Mouse (Mus musculus) myocyte (in vitro differentiated cells): ENCODE results near the gene Arhgap15. TPM values are rescaled to one million over a fixed set of nuclear protein-coding genes. Genes with fewer than 3 reads are reported as not detected.

Experiments used
- H3K27me3 ChIP-seq: one replicate; pipeline ENCODE4 v1.6.1; 2011; ENCODE audit not compliant: control insufficient read depth, insufficient read depth, insufficient read length
- H3K36me3 ChIP-seq: one replicate; pipeline ENCODE4 v1.6.1; 2011; ENCODE audit not compliant: control insufficient read depth, insufficient read depth
- H3K4me2 ChIP-seq: one replicate; pipeline ENCODE4 v1.6.1; 2011; ENCODE audit warnings: low read depth, control low read depth
- H3K4me3 ChIP-seq: one replicate; pipeline ENCODE4 v1.5.1; 2011; ENCODE audit warnings: mild to moderate bottlenecking, control low read depth, moderate library complexity
- H3K79me2 ChIP-seq: one replicate; pipeline ENCODE4 v1.6.1; 2011; ENCODE audit not compliant: control insufficient read depth, insufficient read depth
- H3ac ChIP-seq: one replicate; pipeline ENCODE4 v1.6.1; 2011; ENCODE audit not compliant: control insufficient read depth, insufficient read length
- CEBPB ChIP-seq: IDR thresholded peaks from 2 replicates; pipeline ENCODE4 v1.6.1; 2011; ENCODE audit warnings: mild to moderate bottlenecking, moderate library complexity; ENCODE audit not compliant: poor library complexity, insufficient read depth, severe bottlenecking
- E2F4 ChIP-seq: IDR thresholded peaks from one replicate; pipeline ENCODE4 v1.6.1; 2011; ENCODE audit warnings: mild to moderate bottlenecking, control low read depth, moderate library complexity; ENCODE audit not compliant: insufficient read depth
- MAX ChIP-seq: IDR thresholded peaks from one replicate; pipeline ENCODE4 v1.6.1; 2011; ENCODE audit warnings: low read depth, mild to moderate bottlenecking, control low read depth
- MYOD1 ChIP-seq, 3 experiments: IDR thresholded peaks; one replicate each; pipeline ENCODE4 v1.6.1; 2011; ENCODE audit warnings: control low read depth in 2 of 3, low read depth in 2 of 3, mild to moderate bottlenecking in 2 of 3, moderate library complexity in 1 of 3; ENCODE audit not compliant: insufficient read length in 2 of 3, control insufficient read depth in 1 of 3
- MYOG ChIP-seq, 3 experiments: IDR thresholded peaks; one replicate each; pipeline ENCODE4 v1.6.1; 2011; ENCODE audit warnings: control low read depth in 2 of 3, low read depth in 2 of 3, mild to moderate bottlenecking in 2 of 3; ENCODE audit not compliant: insufficient read length in 2 of 3, control insufficient read depth in 1 of 3, insufficient read depth in 1 of 3
- POLR2A ChIP-seq: IDR thresholded peaks from one replicate; pipeline ENCODE4 v1.6.1; 2011; ENCODE audit warnings: low read depth, mild to moderate bottlenecking, control low read depth, moderate library complexity; ENCODE audit not compliant: insufficient read length
- POLR2AphosphoS2 ChIP-seq: IDR thresholded peaks from one replicate; pipeline ENCODE4 v1.6.1; 2011; ENCODE audit warnings: low read depth, control low read depth; ENCODE audit not compliant: insufficient read length
- REST ChIP-seq: IDR thresholded peaks from one replicate; pipeline ENCODE4 v1.6.1; 2011; ENCODE audit warnings: mild to moderate bottlenecking, control low read depth, moderate library complexity; ENCODE audit not compliant: insufficient read depth, insufficient read length
- SRF ChIP-seq: IDR thresholded peaks from one replicate; pipeline ENCODE4 v1.6.1; 2011; ENCODE audit warnings: low read depth; ENCODE audit not compliant: control insufficient read depth, insufficient read length
- TCF12 ChIP-seq: IDR thresholded peaks from one replicate; pipeline ENCODE4 v1.6.1; 2011; ENCODE audit warnings: mild to moderate bottlenecking, control low read depth; ENCODE audit not compliant: poor library complexity, insufficient read depth, severe bottlenecking
- TCF3 ChIP-seq: IDR thresholded peaks from one replicate; pipeline ENCODE4 v1.6.1; 2011; ENCODE audit warnings: low read depth, control low read depth; ENCODE audit not compliant: insufficient read length
- USF1 ChIP-seq: IDR thresholded peaks from one replicate; pipeline ENCODE4 v1.6.1; 2011; ENCODE audit warnings: low read depth, mild to moderate bottlenecking, control low read depth, moderate library complexity
- polyA plus RNA-seq: library from polyadenylated mRNA; unstranded; fragments of >200 nt; fragmentation: generic; extraction: Trizol; gene quantifications from one replicate; pipeline ENCODE4 v1.2.1, GENCODE M21; 2012; ENCODE audit warnings: missing spikeins

Gene Arhgap15
- polyA plus RNA-seq, 1 experiment, result not detected

DNA sequence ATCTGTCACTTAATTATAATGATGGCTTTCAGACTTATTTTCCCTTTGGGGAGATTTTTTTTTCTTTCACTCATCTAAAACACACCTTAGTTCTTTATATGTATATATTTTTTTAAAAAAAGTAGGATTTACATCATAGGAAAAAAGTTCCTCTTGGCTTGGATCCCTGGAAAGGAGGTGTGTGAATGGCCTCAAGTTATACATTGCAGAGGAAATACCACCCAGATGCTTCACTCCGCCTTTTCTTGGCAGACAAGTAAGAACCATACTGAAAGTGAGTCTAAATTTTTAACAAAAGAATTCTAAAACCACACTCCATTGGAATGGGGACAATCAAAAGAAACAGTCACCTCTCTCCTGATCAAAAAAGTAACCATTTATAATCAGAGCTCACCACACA, 560.9 kb downstream of the Arhgap15 start:
- no peak overlapping the region for H3K4me2 ChIP-seq
- no peak overlapping the region for H3ac ChIP-seq
- no peak overlapping the region for H3K4me3 ChIP-seq
- no peaks in the 10 kb centered on the region for H3K36me3 ChIP-seq
- H3K27me3 ChIP-seq, result no peaks in the 10 kb centered on the region
- H3K79me2 ChIP-seq, result no peaks in the 10 kb centered on the region
- TF ChIP-seq POLR2A (no peak), USF1 (no peak), TCF12 (no peak), CEBPB (no peak), SRF (no peak), TCF3 (no peak), MAX (no peak), POLR2AphosphoS2 (no peak), MYOD1 (IDR thresholded peaks at IDR 0.05; ENCODE audit: control insufficient read depth in 1 of 3, insufficient read length in 2 of 3, low read depth in 2 of 3) (no peak), MYOG (IDR thresholded peaks at IDR 0.05; ENCODE audit: control insufficient read depth in 1 of 3, insufficient read depth in 1 of 3, insufficient read length in 2 of 3, low read depth in 2 of 3) (no peak)

DNA sequence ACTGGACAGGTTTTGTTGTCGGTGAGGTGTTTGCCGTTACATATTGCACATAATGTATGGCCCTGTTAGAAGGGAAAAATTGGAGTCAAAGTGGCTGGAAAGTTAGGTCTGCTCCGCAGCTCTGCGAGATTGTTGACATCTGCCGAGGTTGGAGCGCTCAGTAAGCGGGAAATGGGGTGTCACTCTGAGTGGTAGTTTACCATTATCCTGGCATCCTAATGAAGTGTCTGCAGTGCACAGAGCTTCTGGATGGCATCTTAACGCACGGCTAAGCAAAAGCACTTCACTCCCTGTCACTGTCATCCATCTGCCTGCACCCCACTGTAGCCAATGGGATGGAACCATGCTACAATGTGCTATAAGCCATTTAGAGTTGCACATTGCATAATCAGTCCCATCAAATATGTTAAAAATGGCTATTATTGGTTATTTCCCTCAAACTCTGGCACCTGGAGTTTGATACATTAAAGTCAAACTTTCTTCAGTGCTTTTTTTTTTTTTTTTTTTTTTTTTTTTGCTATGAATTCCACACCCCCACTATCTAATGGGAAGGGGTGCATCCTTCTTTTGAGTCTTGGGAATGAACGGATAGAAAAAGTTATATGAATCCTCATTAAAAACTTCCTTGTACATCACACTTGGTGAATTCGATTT, 561.6 kb downstream of the Arhgap15 start:
- H3K36me3 ChIP-seq, result no peaks in the 10 kb centered on the region
- H3K4me2 ChIP-seq, result no peak overlapping the region
- TF ChIP-seq REST (no peak), MAX (no peak), TCF12 (no peak), MYOG (IDR thresholded peaks at IDR 0.05; ENCODE audit: control insufficient read depth in 1 of 3, insufficient read depth in 1 of 3, insufficient read length in 2 of 3, low read depth in 2 of 3) (no peak), USF1 (no peak), POLR2A (no peak), POLR2AphosphoS2 (no peak), MYOD1 (IDR thresholded peaks at IDR 0.05; ENCODE audit: control insufficient read depth in 1 of 3, insufficient read length in 2 of 3, low read depth in 2 of 3) (no peak), CEBPB (no peak), SRF (no peak), TCF3 (no peak), E2F4 (no peak)

GRCm38 (mm10) chr2:44311216-44311615, 562.6 kb downstream of the Arhgap15 start:
- Histone ChIP-seq H3K4me2 (no peak overlapping the region), H3ac (no peak overlapping the region), H3K79me2 (no peaks in the 10 kb centered on the region), H3K4me3 (no peak overlapping the region), H3K27me3 (no peaks in the 10 kb centered on the region), H3K36me3 (no peaks in the 10 kb centered on the region)
- TF ChIP-seq POLR2AphosphoS2, result no peak
- TF ChIP-seq MAX, result no peak
- no peak for TF ChIP-seq MYOD1 (IDR thresholded peaks at IDR 0.05; ENCODE audit: control insufficient read depth in 1 of 3, insufficient read length in 2 of 3, low read depth in 2 of 3)
- TF ChIP-seq E2F4, result no peak
- TF ChIP-seq CEBPB, result no peak
- no peak for TF ChIP-seq POLR2A
- no peak for TF ChIP-seq SRF
- no peak for TF ChIP-seq TCF3
- TF ChIP-seq TCF12, result no peak

More for the DNA sequence above, 561.6 kb downstream of the Arhgap15 start:
- H3K79me2 ChIP-seq, result no peaks in the 10 kb centered on the region
- no peaks in the 10 kb centered on the region for H3K27me3 ChIP-seq
- H3ac ChIP-seq, result no peak overlapping the region
- no peak overlapping the region for H3K4me3 ChIP-seq

DNA sequence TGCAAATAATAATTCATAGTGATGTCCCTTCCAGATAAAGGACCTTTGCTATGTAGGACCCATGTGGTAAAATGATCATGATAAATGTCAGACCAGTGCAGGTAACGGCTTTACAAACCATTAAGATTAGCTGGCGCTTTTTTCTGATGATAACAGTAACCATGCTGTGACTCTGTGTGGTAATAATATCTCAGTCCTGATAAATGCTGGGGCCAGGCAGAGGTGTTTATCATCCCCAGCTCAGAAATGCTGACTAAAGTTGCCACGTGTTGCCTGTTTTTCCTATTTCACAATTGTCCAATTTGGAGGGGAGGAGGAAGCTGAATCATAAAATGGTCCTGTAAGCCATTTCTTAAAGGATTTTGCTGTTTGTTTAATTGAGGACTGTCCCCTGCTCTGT, 564.9 kb downstream of the Arhgap15 start:
- Histone ChIP-seq H3K79me2 (no peaks in the 10 kb centered on the region), H3K4me3 (no peak overlapping the region)

GRCm38 (mm10) chr2:44318436-44318835, 569.8 kb downstream of the Arhgap15 start:
- TF ChIP-seq E2F4 (no peak), POLR2AphosphoS2 (no peak), TCF3 (no peak), MYOG (IDR thresholded peaks at IDR 0.05; ENCODE audit: control insufficient read depth in 1 of 3, insufficient read depth in 1 of 3, insufficient read length in 2 of 3, low read depth in 2 of 3) (no peak), USF1 (no peak), POLR2A (no peak), TCF12 (no peak), SRF (no peak), REST (no peak), CEBPB (no peak)

More for the DNA sequence above, 564.9 kb downstream of the Arhgap15 start:
- Histone ChIP-seq H3K36me3 (no peaks in the 10 kb centered on the region), H3ac (no peak overlapping the region), H3K4me2 (no peak overlapping the region), H3K27me3 (no peaks in the 10 kb centered on the region)
- no peak for TF ChIP-seq POLR2AphosphoS2

More at GRCm38 (mm10) chr2:44318436-44318835, 569.8 kb downstream of the Arhgap15 start:
- Histone ChIP-seq H3K79me2 (no peaks in the 10 kb centered on the region), H3K4me2 (no peak overlapping the region), H3ac (no peak overlapping the region), H3K27me3 (no peaks in the 10 kb centered on the region), H3K36me3 (no peaks in the 10 kb centered on the region), H3K4me3 (no peak overlapping the region)
